Mouse (Mus musculus) left cerebral cortex, postnatal 4 days (tissue): ENCODE data around the gene Crygb. TPM values are rescaled to one million over a fixed set of nuclear protein-coding genes. Genes with fewer than 3 reads are reported as not detected.

Experiments
- DNase-seq: peaks from one replicate; pipeline ENCODE4 v3.0.0-alpha.2; 2022
- intact Hi-C: fragments of 180-260 bp; cut with DNase I; formaldehyde crosslinking; loops from one replicate; pipeline ENCODE4 v1.15.1; 2025
- total RNA-seq, 2 experiments: library from RNA; stranded (reverse); gene quantifications; 2 replicates each; pipeline ENCODE4 v1.2.3; 2021

Gene Crygb
- total RNA-seq, result not detected

DNA sequence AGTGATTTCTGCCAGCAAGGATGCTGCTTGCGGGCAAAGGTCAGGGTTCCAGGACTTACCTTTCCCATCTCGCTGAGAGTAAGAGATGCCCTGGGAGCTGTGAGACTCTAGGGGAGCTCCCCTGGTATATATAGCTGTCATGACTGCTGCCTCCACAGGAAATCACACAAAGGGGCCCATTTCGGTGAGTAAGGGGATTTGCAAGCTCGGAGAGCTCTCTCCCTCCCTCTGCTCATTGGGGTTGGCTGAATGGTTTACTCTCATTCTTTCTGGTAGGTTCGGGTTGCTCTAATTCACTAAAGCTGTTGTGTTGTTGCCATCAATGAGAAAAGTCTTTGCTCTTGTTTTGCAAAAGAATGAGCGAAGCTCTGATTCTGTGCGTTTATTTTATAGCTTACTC, at the start of gene Crygb:
TSS of gene Crygb (minus strand) at position 101 of the 400 bp plus-strand sequence.
- intact Hi-C loops, result no loop called here
- no peak for DNase-seq

DNA sequence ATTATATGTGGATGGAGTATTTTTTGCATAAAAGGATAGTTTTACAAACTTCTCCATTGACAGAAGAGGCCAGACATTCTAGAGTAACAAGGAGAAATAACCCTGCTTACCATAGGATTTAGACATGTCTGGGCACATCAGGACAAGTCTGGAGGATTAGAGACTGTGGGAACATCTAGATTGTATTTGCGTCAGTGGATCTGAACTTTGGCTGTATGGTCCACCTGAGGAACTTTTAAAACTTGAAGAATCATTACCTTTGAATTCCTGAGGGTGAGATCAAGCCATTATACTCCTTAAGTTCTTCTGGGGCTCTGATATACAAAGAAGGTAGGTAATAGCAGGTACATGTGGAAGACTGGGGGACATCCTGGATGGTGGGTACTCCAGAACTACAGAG, 49.6 kb upstream of the Crygb start:
- intact Hi-C loops, result no loop called here
- DNase-seq, result no peak

DNA sequence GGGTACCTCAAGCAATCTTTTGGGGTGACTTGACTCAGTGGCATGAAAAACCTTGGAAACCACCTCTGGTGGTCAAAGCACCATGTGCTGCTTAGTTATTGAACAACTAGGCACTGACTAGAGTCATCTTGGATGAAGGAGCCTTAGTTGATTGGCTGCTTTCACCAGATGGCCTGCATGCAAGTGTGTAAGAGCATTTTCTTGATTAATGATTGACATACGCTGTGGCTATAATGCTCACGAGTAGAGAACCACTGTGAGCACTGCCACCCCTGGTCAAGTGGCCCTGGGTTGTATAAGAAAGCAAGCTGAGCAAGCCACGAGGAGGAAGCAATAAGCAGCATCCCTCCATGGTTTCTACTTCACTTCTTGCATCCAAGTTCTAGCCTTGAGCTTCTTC, 48.1 kb upstream of the Crygb start:
- DNase-seq, result no peak
- intact Hi-C loops, result no loop called here

DNA sequence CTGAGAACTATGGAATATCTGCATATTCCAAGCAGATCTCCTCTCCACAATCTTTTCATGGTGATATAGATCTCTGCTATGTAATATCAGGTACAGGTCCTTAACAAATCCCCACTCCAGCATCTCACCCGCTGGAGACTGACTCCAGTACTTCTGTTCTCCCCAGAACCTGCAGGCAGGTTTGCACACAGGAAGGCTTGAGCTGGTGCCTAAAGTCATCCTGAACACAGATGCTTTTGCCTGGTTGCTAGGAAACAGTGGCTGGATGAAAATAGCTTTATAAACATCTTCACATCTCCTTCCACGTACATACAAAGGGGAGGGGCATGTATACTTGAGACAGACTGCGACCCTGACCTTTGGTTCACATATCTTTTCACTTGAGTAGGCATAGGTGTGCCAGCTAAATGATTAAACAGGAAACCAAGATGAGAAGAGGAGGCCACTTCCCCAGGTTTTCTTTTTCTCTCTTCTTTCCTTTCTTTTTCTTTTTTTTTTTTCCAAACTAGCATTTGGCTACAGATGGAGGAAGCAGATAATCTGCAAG, 47.6 kb upstream of the Crygb start:
- intact Hi-C loops, result no loop called here
- DNase-seq, result no peak

DNA sequence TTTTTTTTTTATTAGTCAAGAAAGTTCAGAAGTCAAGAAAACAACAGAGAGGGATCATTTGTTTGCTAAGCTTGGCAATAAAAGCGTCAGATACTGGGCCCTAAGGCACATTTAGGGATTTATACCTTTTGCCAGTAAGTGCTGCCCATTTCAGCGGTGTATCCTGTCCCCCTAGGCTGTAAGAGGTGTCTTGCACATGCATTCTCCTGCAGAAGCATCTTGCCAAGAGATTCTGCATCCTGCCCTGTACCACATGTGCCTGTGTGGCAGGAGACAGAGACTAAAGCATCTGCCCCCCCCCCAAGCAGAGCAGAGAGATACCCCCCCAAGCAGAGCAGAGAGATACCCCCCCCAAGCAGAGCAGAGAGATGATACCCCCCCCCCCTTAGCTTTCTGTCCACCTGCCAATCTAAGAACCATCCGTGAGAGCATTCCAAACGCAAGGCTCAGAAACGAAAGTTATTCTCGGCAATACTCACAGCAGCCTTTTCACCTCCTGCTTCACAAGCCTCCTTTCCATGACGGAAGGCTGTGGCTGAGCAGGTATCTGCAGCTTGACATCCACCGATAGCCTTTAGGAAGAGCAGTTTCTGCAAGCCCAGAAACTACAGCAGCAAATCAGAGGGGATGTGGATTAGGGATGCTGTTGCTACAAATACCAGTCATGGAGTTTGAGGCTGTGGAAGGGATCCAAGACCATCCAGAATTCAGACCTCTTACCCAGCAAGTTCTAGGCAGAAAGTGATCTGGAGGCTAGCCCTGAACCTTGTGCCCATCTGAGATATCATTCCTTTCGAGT, 40.7 kb upstream of the Crygb start, which contains the start of gene D630023F18Rik:
TSS of gene D630023F18Rik (minus strand) at position 641 of the 799 bp plus-strand sequence.
- intact Hi-C loops, result no loop called here

DNA sequence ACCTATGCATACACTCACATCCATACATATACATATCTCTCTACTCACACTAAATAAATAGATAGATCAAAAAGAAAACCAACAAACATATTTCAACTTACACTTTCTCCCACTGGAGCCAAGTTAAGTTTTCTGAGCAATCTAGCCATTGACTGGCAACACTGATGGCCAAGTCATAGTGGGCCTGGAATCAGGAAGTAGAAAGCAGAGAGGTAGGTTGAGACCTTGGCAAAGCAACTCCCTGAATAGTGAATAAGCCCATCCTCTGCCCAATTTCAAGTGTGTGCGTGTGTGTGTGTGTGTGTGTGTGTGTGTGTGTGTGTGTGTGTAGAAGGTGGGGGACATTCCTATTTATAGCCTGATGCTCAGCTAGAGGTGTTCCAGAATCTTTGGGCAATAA, 37.4 kb upstream of the Crygb start, which contains the start of gene Gm28845:
TSS of gene Gm28845 (minus strand) at position 121 of the 400 bp plus-strand sequence.
- intact Hi-C loops, result no loop called here
- no peak for DNase-seq

More for the DNA sequence above, 40.7 kb upstream of the Crygb start, which contains the start of gene D630023F18Rik:
- DNase-seq, result no peak

DNA sequence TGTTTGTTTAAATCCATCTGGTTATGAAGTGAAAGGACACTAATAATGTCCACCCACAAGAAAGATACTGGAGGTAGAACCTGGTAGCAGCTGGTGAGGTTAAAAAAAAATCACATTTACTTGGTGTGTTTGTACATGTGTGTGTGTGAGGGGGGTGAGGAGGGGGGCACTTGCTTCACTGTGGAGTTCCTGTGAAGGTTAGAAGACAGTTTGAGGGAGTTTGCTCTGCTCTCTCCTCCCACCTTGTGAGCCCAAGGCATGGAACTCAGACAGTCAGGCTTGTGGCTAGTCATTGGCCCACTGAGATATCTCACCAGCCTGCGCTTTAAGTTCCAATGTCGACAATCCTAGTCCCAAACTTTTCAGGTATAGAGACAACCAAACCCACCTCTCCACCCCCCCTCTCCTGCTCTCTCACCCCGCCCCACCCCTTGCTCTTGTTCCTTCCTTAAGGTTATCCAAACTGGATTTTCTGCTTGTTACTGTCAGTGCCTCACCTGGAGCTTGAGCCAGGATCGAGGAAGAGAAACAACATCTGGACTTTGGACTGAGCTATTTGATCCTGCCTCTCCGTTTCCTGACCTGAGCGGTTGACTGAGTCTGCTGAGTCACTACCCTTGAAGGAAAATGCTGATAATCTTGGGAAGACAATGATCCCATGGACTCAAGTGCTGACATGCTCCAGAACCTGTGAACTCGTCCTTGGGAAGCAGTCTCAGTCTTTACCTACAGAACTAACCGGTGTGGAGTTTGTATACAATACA, 36.2 kb upstream of the Crygb start:
- intact Hi-C loops, result no loop called here

DNA sequence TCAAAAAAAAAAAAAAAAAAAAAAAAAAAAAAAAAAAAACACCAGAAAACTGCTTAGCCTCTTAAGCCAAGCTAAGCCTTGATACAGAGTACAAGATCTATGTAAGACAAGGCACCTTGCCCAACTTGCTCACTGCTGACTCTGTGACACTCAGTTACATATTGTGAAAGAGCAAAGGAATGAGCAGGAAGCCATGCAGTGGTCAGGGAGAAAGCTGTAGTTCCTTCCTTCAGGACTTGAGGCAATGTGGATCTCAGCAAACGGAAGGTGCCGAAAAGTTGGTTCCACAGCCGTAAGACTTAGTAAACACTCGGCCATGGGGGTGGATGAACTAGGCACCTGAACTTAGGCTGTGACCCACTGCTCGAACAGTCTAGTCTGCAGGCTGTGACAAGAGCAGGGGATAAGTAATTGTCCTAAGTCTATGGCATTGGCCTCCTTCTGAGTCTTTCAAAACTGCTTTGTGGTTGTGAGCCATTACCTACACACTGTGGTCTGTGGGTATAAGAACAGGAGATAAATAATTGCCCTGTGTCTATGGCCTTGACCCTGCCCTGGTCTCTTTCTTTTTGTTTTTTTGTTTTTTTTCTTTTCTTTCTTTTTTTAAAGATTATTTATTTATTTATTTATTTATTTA, 31.6 kb upstream of the Crygb start:
- intact Hi-C loops, result loop anchor here (5.0 kb wide), 1 partner anchor 64 kb away; no protein-coding TSS in a partner anchor
- DNase-seq, result no peak

More for the DNA sequence above, 36.2 kb upstream of the Crygb start:
- no peak for DNase-seq

DNA sequence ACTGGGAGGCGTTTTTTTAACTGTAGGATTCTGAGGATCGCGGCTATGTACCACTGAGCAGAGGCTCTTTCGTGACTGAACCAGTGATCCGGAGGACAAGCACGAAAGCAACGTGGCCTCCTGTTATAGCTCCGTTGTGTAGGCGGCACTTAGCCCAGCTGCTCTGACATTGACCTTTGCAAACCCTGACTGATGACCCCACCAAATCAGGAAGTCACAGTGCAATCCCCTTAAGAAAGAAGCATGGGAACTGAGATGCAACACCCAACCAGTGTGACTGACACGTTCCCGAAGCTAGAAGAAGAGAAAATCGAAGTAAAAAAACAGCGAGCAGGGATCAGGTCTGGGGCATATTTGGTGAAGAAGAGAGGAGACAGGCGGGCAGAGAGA, 30.7 kb upstream of the Crygb start:
- no peak for DNase-seq
- intact Hi-C loops, result loop anchor here (5.0 kb wide), 1 partner anchor 64 kb away; no protein-coding TSS in a partner anchor

DNA sequence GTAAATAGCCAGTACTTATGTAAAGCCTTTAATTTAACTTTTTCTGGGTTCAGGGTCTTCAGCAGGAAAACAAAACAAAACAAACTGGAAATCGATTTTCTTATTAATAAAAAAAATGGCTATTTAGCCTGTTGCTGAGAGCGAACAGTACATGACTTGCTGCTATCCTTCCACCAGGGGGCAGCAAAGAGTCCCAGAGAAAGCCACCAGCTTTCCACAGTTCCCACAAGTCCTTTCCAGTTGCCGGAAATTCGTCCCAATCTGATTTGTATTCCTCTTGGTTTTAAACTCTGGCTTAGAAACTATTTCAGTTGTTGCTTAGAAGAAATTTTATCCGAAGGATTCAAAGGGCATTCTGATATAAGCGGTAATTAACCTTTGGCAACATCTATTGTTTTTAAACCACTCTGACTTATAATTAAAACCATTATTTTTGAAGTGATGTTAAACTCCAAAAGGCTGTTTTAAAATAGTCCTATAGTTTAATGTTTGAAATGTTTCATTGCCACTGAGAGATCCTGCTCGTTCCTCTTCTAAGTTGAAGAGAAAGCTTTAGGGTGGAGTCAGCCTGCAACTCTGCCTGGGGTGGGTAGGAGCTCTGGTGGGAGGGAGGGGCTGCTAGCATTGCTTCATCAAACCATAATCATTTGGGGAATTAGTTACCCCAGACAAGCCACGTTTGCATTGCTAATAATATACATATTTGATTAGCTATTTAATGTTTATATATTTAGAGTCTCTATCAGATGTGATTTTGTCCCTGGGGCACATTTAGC, 30.1 kb upstream of the Crygb start:
- intact Hi-C loops, result loop anchor here (5.0 kb wide), 1 partner anchor 65 kb away; no protein-coding TSS in a partner anchor
- peak; percentile 71 for DNase-seq

DNA sequence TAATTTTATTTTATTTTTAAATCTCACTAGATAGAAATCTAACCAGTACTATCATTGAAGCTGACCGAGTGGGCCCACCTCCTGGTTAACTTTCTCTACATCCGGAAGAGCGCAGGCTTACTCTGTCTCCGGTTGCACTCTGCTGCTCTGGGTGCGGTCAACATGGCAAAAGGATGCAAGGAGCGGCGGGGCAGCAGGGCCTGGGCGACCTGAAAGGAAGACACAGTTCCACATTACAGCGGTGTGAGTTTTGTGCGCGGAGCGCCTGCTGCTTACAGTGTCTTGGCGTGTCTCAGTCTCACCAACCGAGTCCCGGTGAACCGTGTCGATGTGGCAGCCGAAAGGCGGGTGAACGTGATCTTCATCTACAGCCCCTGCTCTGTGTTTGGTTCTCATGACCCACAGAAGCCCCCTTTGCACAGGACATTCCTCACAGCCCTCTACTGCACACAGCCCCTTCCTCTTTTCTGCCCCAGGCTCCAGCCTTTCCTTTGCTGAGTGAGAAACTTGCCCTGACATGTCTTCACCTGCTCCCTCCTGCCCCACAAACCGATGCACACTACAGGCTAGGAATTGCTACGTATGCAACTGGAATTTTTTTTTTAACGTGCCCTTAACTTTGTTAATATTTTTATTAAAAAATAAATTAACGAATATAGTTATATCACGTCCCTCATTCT, 27.8 kb upstream of the Crygb start:
- intact Hi-C loops, result loop anchor here (5.0 kb wide), 1 partner anchor 67 kb away; no protein-coding TSS in a partner anchor
- no peak for DNase-seq

DNA sequence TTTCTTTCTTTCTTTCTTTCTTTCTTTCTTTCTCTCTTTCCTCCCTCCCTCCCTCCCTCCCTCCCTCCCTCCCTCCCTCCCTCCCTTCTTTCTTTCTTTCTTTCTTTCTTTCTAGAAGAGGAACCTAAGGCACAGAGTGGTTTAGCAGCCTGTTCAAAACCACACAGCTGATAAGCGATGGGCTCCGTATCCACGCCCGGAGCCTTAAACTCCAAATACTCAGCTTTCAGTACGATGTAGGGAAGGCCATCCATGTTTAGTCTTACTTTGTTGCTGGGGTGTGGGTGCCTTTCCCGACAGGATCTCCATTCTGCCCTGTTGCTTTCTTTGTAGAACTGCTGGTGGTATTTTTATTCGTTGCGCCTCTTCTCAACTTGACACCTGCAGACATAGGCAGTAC, 27.1 kb upstream of the Crygb start:
- DNase-seq, result no peak
- intact Hi-C loops, result no loop called here

DNA sequence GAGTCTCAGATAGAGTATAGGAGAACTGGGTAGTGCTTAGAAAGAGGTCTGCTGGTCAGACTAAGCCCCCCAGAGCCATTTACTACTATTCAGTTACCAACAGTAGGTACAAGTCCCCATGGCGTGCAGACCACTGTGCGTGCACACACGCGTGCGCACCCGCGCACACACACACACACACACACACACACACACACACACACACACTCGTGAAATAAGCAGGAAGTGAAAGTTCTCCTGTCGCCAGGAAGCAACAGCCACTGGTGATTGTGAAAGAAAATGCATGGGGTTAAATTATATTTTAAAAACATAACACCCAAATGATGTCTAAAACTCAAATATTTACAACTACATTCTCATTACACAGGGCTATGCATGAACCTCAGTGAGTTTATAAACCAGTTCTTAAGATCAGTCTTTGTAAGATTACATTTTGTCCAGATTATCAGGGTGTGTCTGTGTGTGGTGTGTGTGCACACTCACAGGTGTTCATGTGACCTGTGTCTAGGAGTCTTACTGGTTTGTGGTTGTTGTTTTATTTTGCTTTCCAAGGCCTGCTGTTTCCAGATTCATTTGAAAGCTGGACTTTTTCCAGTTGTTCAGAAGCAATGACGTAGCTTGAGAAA, 25.7 kb upstream of the Crygb start:
- intact Hi-C loops, result no loop called here
- DNase-seq, result no peak

DNA sequence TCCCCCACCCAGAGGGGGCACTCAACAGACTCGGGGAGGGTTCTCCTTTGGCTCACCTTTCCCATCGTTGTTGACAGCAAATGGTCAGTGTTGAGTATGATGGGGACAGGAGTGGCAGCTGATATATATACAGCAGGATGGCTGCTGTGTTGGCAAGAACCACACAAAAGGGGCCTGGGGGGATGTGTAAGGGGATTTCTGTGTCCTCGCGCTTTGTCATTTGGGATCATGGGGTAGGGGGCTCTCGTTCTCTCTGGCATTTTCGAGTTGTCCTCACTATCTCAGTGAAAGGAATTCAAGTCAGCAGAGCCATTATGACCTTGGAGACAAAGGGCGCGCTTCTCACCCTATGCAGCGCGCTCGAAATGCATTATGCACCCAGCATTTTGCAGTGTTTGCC, 21.2 kb upstream of the Crygb start, which contains the start of gene Cryga:
TSS of gene Cryga (minus strand) at position 101 of the 400 bp plus-strand sequence.
- DNase-seq, result no peak
- intact Hi-C loops, result no loop called here

DNA sequence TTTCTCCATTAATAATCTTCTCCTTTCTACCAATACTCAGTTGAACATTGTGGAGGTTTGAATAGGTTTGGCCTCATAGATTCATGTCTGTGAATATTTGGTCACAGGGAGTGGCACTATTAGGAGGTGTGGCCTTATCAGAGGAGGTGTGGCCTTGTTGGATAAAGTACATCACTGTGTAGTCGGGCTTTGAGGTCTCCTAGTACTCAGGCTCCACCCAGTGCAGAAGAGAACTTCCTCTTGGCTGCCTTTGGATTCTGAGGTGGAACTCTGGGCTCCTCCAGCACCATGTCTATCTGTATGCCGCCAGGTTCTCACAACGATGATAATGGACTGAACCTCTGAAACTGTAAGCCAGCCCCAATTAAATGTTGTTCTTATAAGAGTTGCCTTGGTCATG, 14.9 kb upstream of the Crygb start:
- DNase-seq, result no peak

DNA sequence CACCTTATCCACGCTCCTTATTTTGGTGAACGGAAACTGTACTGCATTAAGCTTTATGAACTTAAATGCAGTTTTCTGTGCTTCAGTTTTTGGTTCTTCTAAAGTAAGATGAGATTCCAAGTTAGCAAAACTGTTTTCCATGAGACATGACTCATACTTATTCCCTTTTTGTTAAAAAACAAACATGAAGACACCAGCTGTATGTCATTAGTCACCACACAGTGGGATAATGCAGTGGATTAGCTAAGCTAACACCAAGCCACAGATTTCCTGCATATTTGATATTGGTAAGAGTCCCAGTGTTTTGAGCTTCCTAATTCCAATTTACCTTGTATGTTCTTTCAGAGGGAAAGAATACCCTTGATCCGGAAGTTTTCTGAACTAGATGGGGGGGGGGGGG, 9.5 kb upstream of the Crygb start:
- no peak for DNase-seq
- intact Hi-C loops, result no loop called here

More for the DNA sequence above, 14.9 kb upstream of the Crygb start:
- intact Hi-C loops, result no loop called here

DNA sequence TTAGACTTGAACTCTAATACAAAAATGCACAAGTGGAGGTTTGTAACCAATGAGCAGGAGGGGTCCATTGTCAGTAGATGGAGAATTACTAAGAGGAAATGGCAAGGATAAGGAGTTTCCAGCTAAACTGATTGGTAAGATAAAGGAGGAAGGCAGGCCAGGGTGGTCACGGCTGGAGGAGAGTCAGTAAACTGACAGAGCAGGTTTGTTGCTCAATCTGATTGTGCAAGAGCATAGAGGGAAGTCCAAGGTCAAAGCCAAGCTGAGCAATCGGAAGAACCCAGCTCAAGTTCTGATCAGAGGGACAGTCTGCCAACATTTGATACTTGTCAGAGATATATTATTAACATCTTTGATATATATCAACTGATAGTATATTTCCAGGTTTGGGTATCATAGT, 8.3 kb upstream of the Crygb start:
- intact Hi-C loops, result no loop called here
- no peak for DNase-seq

DNA sequence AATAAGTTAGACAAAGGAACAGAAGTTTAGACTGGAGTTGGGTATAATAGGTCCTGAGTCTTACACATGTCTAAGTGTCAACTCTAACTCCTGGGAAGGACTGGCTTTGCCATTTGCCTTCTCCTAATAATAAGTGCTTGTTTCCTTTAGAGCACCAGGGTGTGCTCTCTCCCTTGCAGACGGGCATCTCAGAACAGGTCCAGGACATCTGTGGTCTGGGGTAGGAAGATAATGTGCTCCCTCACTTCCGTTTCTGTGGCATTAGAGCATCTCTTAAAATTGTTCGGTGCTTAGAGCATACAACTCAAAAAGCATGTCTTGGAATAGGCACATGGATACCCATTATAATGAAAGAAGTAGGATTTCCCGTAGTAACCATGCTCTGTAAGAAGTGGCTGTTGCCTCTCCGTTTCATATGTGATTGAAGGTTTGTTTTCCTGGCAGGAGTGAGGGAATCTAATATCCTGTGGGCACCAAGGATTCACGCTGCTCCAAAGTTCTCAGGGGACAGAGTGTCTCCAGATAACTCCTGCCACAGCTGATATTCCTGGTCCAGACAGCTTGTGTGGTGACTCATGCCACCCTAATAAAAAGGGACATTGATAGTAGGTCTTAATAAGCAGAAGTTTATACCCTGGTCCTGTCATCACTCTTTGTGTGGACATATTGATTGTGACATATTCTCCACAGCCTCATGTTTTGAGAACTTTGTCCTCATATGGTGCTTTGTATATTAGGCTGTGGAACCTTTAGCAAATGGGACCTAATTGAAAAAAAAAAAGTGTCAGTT, 6.7 kb upstream of the Crygb start:
- DNase-seq, result no peak
- intact Hi-C loops, result no loop called here
